Mouse (Mus musculus) adrenal gland, adult 8-10 months (tissue): ENCODE data around the gene Prl. TPM values are rescaled to one million over a fixed set of nuclear protein-coding genes. Genes with fewer than 3 reads are reported as not detected.
"Not testable (repeated sequence)": the region's sequence is repeated elsewhere in the genome, so short reads cannot be mapped to it uniquely, and the experiment has no call there.

Experiments used
- DNase-seq: peaks from one replicate; pipeline ENCODE4 v3.0.0; 2022
- total RNA-seq, 4 experiments: library from RNA; stranded (reverse); gene quantifications; 2 replicates each; pipeline ENCODE4 v1.2.4; 2022

Prl gene
- not detected for total RNA-seq

GRCm38 (mm10) chr13:27057270-27057669, at the start of gene Prl:
Prl (plus strand) TSS chr13:27057570.
- no peak for DNase-seq

GRCm38 (mm10) chr13:27026614-27027013, 30.8 kb upstream of the Prl start:
- no peak for DNase-seq

- no peak for DNase-seq
These were observed 30.0 kb upstream of the Prl start for GRCm38 (mm10) chr13:27027376-27027775.

DNA sequence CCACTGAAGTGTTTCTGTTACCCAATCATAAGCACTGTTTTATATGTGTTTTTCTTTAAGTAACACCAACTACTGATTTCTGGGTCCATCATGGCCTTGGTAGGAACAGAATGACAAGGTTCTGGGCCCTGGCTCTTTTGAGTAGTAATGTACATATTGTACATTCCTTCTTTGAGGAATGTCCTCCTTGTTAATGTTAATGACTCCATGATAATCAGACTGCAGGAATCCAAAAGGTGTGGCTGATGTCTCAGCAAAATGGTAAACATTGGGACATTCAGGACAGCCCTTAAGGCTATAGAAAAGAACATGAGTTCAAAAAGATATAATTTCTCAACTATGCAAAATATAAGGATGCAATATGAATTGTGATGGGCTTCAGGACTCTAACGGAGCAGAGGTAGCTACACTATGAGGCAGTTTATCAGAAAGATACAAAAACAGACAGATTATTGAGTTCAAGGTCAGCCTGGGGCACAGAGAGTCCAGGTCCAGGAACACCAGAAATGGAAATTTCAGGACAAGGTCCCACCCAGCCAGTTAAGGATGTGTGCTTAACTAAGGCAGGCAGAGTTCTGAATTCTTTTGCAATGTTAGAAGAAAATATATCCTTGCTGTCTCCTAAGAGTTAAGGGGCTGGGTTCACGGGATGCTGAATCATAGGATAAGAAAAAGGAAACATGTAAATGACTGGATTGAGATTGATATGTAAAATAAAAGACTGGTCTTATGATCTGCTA, 28.7 kb upstream of the Prl start:
- DNase-seq = no peak

DNA sequence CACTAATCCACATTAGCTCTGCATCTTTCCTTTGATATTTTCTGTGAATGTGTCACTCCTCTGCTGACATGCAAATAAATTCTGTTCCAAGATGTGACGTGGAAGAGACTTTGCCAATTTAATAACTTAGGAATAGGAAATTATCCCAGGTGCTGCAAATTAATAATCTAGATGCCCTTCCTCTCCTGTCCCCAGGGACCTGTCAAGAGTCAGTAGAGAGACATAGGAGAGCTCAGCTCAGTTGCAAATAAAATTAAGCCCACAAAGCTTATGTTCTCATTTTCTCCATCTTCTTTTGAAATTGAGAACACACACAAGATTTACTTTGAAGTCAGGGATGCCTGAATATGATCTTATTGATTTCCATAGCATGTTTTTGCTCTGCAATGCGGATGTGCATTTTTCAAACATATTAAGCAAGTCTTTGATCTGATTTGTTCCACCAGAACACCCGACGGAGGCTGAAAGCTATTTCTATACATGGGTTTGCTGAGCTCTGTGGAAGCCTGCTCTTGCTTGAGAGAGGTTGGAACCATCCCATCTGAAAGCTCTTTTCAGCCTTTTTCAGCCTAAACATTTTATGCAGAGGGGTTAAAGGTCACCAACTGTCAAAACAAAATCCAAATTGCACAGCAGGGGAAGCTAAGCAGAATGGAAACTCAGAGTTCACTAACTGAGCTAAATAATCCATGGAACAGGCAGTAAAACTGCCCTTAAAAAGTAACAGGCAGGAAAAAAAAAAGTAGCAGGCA, 26.1 kb upstream of the Prl start:
- DNase-seq = no peak

DNA sequence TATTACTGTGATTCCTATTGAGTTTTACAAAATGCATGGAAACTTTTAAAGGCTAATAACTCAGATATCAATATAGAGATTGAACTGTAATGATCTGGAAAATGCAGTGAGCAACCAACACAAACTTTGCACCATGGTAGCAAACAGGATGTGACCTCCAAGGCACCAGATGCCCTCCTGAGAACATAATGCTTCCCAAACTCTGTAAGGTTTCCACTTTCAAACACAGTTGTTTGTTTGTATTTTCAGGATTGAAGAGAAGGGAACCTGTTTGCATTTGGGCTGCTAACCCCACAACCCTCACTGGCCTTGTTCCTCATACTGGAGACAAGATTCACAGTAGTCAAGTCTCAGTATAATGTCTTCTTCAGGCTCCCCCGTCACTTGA, 25.5 kb upstream of the Prl start:
- no peak for DNase-seq

- DNase-seq = no peak
These were observed 24.4 kb upstream of the Prl start for GRCm38 (mm10) chr13:27032998-27033397.

- no peak for DNase-seq
These were observed 15.2 kb upstream of the Prl start for GRCm38 (mm10) chr13:27042185-27042584.

DNA sequence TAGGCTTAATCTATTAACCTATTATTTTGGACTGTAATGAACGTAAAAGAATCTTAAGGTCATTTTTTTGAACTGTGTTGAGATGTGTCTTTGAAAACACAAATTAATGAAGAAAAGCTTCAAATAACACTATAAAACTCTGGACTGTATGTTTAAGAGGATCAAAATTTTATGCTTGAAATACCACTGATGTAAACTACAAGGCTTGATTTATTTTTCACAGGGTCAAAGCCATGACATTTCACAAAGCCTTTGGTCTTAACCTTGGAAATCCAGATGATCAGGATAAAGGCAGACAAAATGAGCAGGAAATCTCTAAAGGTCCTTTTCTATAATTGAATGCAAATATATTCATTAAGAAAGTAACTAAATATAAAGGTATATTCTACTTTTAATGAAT, 14.0 kb upstream of the Prl start:
- no peak for DNase-seq

DNA sequence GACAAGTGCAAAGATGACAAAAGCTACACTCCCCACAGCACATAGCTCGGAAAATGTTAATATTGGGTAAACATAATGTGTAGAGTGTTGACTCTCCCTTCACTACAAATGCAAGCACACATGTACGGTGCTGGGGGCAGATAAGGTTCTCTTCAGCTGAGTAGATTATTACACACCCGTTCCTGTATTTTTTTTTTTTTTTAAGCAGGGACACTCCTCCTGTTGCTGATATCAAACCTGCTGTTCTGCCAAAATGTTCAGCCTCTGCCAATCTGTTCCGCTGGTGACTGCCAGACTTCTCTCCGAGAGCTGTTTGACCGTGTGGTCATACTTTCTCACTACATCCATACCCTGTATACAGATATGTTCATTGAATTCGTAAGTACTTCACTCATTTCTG, 1.8 kb downstream of the Prl start:
- no peak for DNase-seq

DNA sequence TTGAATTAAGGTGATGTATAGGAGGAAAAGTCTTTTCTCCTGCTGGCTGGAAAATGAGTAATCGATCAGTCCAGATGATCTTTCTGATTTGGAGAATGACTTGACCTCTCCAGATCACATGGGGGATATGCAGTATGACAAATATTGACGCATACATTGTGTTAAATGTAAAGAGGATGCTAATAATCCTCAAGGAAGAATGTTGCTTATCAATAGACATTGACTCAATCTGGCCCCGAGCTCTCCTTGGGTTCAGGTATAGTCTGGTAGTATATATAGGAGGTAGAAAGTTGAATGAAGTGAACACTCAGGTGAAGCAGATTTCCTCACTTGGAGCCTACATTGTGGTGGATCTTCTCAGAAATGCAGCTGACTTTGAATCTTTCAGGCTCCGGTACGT, 36.5 kb downstream of the Prl start, which contains the start of gene Prl3d1:
TSS of gene Prl3d1 (plus strand) at position 301 of the 400 bp plus-strand sequence.
- not testable (repeated sequence) for DNase-seq

Other genes starting within 250 kb of the Prl start
- not detected for gene Prl3d1, start 36.6 kb downstream of the Prl start, total RNA-seq
- gene Prl3d2, start 64.1 kb downstream of the Prl start, total RNA-seq = not detected
- not detected for gene Prl3d3, start 99.2 kb downstream of the Prl start, total RNA-seq
- gene Prl3c1, start 139.1 kb downstream of the Prl start, total RNA-seq = not detected
- not detected for gene Prl3b1, start 184.3 kb downstream of the Prl start, total RNA-seq
- gene Prl3a1, start 201.9 kb downstream of the Prl start, total RNA-seq = not detected